Mouse (Mus musculus): ENCODE measurements around the gene Trp73.

The Trp73 gene

DNA sequence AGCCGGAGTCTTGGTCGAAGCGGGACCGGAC, at the start of gene Trp73:
TSS of gene Trp73 (minus strand) at position 27 of the 31 bp plus-strand sequence.
- DNase-seq: no peak

DNA sequence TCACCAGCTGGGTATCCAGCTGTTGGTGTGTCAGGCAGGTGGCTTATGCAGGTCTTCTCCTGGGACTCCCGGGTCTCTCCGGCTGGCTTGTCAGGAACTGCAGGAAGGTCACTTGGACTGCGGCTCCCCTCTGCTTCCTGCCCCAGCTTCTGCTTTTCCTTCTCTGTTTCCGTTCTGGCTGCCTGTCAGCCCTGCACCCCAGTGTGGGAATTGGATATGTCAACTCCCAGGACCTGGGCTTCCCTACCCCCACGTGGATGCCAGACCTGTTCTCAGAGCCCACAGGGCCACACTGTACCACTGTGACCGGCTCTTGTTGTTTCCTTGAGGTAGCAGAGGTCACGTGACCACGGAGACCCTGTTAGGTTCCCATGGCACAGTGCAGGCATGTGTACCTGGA, 48.9 kb upstream of the Trp73 start:
- no peak for DNase-seq

GRCm38 (mm10) chr4:154186002-154186537, 46.1 kb upstream of the Trp73 start:
- no peak for DNase-seq

GRCm38 (mm10) chr4:154185001-154185400, 45.0 kb upstream of the Trp73 start:
- no peak for DNase-seq

DNA sequence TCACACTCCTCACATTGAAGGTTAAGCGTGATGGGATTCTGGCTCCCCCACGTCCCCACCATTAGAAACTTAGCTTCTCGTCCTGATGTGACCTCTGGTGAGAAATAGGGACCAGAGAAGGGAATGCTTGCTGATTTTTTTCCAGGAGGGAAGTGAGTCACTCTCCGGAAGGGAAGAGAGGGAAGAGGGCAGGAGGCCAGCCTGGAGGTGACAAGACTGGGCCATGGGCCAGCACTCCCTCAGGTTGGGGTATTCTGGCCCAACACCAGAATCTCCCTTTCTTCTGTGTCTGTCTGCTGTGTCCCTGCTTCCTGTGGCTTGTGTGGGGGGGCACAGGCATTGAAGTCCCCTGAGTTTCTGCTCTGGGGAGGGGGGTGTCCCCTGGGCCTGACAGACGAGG, 43.6 kb upstream of the Trp73 start:
- DNase-seq: no peak

DNA sequence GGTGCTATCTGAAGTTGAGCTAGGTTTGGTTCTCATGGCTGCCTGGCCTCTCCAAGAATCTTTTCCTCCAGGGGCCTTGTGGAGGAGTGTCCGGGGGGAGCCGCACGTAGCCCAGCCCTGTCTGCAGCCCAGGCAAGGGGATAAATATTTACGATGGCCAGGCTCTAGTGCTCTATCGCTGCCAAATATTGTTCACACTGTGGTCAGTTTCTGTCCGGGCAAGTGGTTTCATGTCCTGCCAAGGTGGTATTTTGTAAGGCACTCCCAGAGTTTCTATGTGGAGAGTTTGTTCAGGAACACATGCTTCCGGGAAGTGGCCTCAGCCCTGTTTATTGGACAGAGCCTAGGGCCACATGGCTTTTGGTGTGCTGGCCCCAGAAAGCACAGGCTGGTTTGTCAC, 41.0 kb upstream of the Trp73 start:
- DNase-seq: no peak

DNA sequence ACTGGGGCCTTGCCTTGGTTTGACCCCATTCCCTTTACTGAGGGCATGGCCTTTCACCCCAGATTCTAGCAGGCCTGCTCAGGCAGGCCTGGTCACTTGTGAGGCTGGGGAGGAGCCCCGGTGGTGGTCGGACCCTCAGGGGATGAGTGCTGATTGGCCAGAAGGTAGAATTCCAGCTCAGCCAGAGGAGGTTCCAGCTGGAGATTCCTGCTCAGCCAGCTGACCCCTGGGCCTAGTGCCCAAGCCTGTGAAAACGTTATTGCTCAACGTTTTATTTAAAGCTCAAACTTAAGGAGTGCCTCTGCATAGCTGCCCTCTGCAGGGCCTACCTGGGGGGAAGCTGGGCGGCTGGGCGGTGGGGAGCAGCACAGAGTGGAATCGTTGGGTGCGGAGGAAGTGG, 37.2 kb upstream of the Trp73 start:
- DNase-seq: no peak

GRCm38 (mm10) chr4:154171931-154172604, 32.1 kb upstream of the Trp73 start:
- no peak for DNase-seq

DNA sequence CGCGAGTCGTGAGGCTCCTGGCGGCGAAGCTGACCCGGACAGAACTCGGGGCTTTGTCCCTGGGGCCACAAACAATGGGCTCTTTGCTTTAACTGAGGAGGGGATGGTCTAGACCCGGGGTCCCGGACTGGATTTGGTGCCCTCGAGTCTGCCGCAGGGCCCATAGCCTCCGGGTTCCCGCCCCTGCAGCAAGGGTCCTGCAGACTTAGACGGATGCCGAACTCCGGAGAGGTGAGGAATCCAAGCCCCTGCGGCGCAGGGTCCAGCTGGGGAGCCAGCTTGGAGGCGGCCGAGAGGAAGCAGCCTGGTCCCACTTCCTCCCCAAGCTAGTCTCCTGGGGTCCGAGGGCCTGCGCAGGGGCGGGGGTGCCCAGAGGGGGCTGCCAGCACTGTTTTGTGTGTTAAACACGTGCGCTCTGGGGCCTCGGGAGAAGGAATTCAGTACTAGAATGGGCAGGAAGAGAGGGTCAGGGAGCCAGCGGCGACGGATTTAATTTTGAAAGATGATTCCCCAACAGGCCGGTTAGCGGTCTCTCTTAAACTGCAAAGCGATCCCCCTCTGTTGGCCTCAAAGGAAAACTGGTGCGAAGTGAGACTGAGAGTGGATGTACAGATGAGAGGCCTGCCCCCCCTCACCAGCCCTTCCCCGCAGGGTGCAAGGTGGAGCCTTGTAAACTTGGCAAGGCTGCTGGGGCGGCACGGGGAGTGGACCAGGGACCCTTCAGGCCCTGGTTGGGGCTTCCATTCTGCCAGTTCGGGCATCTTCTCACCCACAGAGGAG, 31.3 kb upstream of the Trp73 start:
- no peak for DNase-seq

DNA sequence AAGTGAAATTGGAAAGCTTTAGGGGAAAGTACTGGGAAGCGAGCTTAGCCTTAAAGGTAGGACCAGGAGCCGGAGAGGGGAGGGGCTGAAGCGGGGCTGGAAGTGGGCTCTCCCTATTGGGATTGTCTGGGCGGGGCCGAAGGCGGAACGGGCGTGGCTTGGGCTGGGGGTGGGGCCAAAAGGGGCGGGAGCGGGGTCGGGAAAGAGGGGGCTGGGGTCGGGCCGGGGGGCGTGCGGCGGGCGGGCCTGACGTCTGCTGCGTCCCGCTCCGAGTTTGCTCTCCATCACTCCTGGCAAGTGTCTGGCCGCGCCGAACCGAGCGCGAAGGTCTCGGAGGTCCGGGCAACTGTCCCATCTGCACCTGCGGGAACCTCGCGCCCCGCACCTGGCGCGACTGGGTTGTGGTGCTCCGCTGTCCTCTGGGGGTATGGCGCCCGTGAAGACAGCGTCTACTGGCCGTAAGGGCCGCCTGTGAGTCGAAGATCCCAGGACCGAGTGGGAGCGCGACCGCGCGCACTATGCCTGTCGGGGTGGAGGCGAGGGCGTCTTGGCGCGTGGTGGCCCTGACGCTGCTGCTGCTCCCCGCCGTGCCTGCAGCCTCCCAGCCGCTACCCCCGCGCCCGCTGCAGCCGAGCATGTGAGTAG, 30.6 kb upstream of the Trp73 start, which contains the start of gene Megf6:
TSS of gene Megf6 (plus strand) at position 225 of the 645 bp plus-strand sequence.
- no peak for DNase-seq

DNA sequence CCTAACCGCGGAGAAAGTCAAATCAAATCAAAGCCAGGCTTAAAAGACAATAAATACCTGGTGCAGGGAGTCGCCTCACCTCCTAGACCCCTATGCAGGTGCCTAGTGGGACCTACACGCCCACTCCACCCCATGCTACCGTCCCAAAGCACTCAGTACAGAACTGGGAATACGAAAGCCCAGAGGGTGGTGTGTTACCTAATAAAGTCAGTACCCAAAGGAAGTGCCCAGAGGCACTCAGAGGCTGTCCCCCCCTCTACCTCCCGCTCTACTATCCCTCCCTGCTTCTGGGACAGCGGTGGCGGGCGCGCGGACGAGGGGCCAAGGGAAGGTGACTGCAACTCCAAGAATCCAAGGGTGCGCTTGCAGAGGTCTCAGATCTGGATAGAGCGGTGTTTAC, 30.0 kb upstream of the Trp73 start:
- DNase-seq: no peak

DNA sequence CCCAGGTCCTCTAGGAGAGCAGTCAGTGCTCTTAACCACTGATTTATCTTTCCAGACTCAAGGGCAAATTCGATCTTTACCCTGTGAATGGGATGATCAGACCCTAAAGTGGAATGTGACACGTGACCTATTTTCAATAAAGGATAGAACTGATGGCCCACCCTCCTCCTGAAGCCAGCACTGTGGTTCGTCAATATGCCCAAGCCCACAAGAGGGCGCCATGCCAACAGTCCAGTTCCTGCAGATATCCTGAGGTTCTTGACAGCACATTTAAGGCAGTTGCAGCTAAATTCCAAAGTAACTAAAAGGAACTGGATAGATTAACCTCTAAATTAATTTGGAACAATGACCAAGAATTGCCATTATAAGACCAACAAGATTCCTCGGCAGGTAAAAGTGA, 27.0 kb upstream of the Trp73 start:
- peak; percentile 40 for DNase-seq

DNA sequence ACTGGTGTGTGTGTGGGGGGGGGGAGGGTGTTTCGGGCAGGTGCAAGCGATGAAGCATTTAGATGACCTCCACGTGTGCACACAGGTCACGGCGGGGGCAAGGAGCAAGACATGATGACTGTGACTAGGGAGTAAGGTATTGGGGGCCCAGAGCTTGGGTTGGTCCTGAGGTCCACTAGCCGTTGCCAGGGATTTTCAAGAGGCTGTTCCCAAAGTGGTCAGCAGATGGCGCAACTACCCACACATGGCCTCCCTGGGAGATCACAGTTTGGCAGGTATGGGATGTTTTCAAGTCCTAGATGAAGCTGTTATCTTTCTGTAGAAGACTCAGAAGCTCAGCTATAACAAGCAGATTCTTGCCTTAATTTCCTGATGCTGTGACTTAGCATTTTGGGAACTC, 23.3 kb upstream of the Trp73 start:
- DNase-seq: peak; percentile 45 to 63

- DNase-seq: peak; percentile 97 to 98
Measured at GRCm38 (mm10) chr4:154160538-154161390, 20.8 kb upstream of the Trp73 start, which contains the start of gene Tprgl. Gene Tprgl, minus strand, starts transcription at chr4:154160666.

- peak in 1 of 2 experiments; percentile 34 for DNase-seq
Measured at GRCm38 (mm10) chr4:154159961-154160537, 20.0 kb upstream of the Trp73 start.

DNA sequence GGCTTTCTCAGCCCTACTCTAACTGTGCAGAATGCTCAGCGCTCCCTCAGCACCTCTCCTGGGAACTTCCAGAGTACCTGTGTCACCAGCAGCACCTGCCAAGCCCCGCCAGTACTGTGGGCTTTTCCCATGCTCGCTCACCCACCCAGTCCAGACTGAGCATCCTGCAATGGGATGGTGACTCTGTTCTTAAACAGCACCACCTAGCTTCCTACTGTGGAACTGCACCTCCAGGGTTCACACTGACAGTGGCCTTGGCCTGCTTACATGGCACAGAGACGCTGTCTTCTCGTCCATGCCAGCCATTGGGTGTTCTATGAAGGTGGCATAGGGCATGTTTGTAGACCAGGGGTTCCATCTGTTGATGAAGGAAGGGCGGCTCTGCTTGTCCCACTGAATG, 19.0 kb upstream of the Trp73 start:
- peak; percentile 82 to 85 for DNase-seq

GRCm38 (mm10) chr4:154157970-154158662, 18.1 kb upstream of the Trp73 start:
- DNase-seq: no peak

DNA sequence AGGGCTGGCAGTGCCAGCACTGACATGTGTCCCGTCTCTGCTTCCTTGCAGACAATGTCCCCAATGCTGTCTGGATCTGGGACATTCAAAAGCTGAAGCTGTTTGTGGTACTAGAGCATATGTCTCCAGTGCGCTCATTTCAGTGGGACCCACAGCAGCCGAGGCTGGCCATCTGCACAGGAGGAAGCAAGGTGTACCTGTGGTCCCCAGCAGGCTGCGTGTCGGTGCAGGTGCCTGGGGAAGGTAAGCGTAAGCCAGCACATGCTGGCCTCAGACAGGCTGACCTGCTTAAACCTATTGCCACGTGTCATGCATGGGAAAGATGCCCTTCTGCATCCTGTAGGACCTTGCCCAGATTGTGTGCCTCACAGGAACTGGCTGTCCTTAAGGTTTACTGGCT, 16.0 kb upstream of the Trp73 start:
- no peak for DNase-seq

DNA sequence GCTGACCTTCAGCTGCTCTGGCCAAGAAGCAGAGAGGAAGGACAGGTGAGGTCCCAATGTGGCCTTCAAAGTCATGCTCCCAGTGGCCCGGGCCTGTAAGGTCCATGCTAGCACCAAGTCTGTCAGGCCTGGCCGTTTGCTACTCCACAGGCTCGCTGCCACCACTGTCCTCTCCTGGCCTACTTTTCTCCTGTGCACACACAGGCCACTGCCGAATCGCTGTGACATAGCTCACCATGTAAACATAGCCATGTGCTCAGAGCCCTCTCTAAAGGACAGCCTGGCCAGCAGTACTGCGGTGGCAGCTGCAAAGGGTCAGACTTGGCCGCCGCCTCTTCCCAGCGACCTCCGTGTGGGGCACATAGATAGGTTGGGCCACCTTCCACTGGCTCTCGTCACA, 14.1 kb upstream of the Trp73 start:
- DNase-seq: no peak

DNA sequence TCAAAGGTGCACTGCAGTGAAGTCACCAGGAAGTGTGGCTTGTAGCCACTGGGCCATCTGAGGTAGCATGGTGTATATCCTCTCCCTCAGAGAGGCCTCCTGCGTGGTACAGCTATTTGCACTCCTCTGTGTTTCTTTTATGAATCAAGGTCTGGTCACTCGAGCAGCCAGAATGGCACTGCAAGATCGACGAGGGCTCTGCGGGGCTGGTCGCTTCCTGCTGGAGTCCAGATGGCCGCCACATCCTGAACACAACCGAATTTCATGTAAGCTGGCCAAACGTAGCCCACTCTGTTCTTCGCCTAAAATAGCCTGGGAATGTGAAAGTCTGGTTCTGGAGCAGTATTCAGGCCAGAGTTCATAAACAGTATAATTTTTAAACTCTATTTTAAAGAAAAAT, 6.3 kb upstream of the Trp73 start:
- DNase-seq: no peak

GRCm38 (mm10) chr4:154144712-154145111, 4.7 kb upstream of the Trp73 start:
- no peak for DNase-seq

Measured in thymus, postnatal 36 days (tissue).